Mouse (Mus musculus) hindbrain, embryonic 12.5 days (tissue): Measurements from ENCODE around the gene Mettl26. TPM values are rescaled to one million over a fixed set of nuclear protein-coding genes. Genes with fewer than 3 reads are reported as not detected.

Source experiments
- ATAC-seq: fragments of 200-750 bp; cut with Nextera tagmentation; 2 replicates; pipeline ENCODE4 v1.8.0; 2017; ENCODE audit warnings: moderate TSS enrichment; ENCODE audit not compliant: low FRiP score
- H3K27ac ChIP-seq: fragments of 300-500 bp; sonication (generic); 2 replicates; pipeline ENCODE4 v1.5.1; 2016; ENCODE audit warnings: mild to moderate bottlenecking
- H3K27me3 ChIP-seq: fragments of 300-500 bp; sonication (generic); 2 replicates; pipeline ENCODE4 v1.6.1; 2016; ENCODE audit warnings: mild to moderate bottlenecking
- H3K36me3 ChIP-seq: fragments of 300-500 bp; sonication (generic); 2 replicates; pipeline ENCODE4 v1.6.1; 2016; ENCODE audit warnings: mild to moderate bottlenecking
- H3K4me1 ChIP-seq: fragments of 300-500 bp; sonication (generic); 2 replicates; pipeline ENCODE4 v1.6.1; 2016
- H3K4me2 ChIP-seq: fragments of 300-500 bp; sonication (generic); replicated peaks from 2 replicates; pipeline ENCODE4 v1.6.1; 2016; ENCODE audit warnings: mild to moderate bottlenecking
- H3K4me3 ChIP-seq: fragments of 300-500 bp; sonication (generic); 2 replicates; pipeline ENCODE4 v1.5.1; 2016; ENCODE audit warnings: mild to moderate bottlenecking
- H3K9ac ChIP-seq: fragments of 300-500 bp; sonication (generic); 2 replicates; pipeline ENCODE4 v1.6.1; 2016; ENCODE audit warnings: mild to moderate bottlenecking, moderate library complexity
- H3K9me3 ChIP-seq: fragments of 300-500 bp; sonication (generic); replicated peaks from 2 replicates; pipeline ENCODE4 v1.6.1; 2016; ENCODE audit warnings: mild to moderate bottlenecking
- WGBS: fragments of 180-500 bp; shearing (Covaris S2); methylation state at CpG from one replicate; pipeline ENCODE4 v1.1.7; 2016; 5-methylcytosine and 5-hydroxymethylcytosine counted together
- polyA plus RNA-seq: library from polyadenylated mRNA; unstranded; fragments of >200 nt; fragmentation: Nextera tagmentation; extraction: Ambion mirVana; gene quantifications from 2 replicates; pipeline ENCODE4 v1.2.1, GENCODE M21; 2016

Gene Mettl26
- polyA plus RNA-seq, 1 experiment from 2014 or later = 53.2 TPM

DNA sequence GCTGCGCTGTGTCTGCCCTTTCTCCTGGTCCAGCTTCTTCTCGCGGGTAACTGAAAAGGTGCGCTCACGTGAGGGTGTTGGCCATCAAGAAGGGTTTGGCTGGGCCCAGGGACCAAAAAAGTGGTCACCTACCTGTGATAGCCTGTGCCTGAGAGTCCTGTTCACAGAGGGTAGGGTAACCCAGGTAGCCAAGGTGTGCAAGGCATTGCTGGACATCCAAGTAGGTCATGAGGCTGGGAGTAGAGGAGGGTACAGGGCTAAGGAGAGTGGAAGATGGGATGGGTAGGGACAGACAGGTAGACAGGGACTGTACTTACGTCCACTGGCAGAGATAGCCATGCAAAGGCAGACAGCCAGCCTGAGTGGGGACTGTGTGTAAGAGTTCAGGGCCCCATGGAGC, 34.4 kb upstream of the Mettl26 start:
- Histone ChIP-seq H3K4me1 (peaks cover 51% of the 10 kb centered on the region), H3K27me3 (no peaks in the 10 kb centered on the region), H3K9ac (no peak overlapping the region), H3K4me2 (no peak overlapping the region), H3K9me3 (no peaks in the 10 kb centered on the region), H3K36me3 (peaks cover 48% of the 10 kb centered on the region), H3K4me3 (no peak overlapping the region), H3K27ac (no peak overlapping the region)
- ATAC-seq = no peak
- WGBS = 96% methylated on average over 6 of the region's 6 CpGs

- Histone ChIP-seq H3K4me3 (no peak within 1 kb of the TSS), H3K4me2 (no peak within 1 kb of the TSS), H3K27ac (no peak within 1 kb of the TSS), H3K36me3 (peaks cover 56% of the 10 kb centered on the region), H3K9ac (no peak within 1 kb of the TSS), H3K9me3 (no peaks in the 10 kb centered on the region), H3K4me1 (peaks cover 44% of the 10 kb centered on the region), H3K27me3 (no peaks in the 10 kb centered on the region)
- no peak for ATAC-seq
- 95% methylated on average over 22 of the region's 22 CpGs for WGBS
Measured at GRCm38 (mm10) chr17:25841117-25841880, 33.6 kb upstream of the Mettl26 start, which contains the start of gene Gm20683. TSS of gene Gm20683 (minus strand) at chr17:25841763.

- Histone ChIP-seq H3K4me1 (peaks cover 32% of the 10 kb centered on the region), H3K9ac (no peak overlapping the region), H3K4me3 (no peak overlapping the region), H3K4me2 (no peak overlapping the region), H3K27ac (no peak overlapping the region), H3K36me3 (peaks cover 59% of the 10 kb centered on the region), H3K9me3 (no peaks in the 10 kb centered on the region), H3K27me3 (no peaks in the 10 kb centered on the region)
- WGBS = 83% methylated on average over 3 of the region's 3 CpGs
- ATAC-seq = no peak
Measured at GRCm38 (mm10) chr17:25842509-25842908, 32.4 kb upstream of the Mettl26 start.

GRCm38 (mm10) chr17:25843122-25843521, 31.8 kb upstream of the Mettl26 start:
- H3K4me3 ChIP-seq = peak overlapping the region; percentile 86
- no peak for ATAC-seq
- H3K9ac ChIP-seq = peak overlapping the region; percentile 88
- H3K27ac ChIP-seq = no peak overlapping the region
- H3K27me3 ChIP-seq = no peaks in the 10 kb centered on the region
- 97% methylated on average over 4 of the region's 4 CpGs for WGBS
- peak overlapping the region; percentile 88 for H3K4me2 ChIP-seq
- no peaks in the 10 kb centered on the region for H3K9me3 ChIP-seq
- H3K4me1 ChIP-seq = peaks cover 26% of the 10 kb centered on the region
- peaks cover 63% of the 10 kb centered on the region for H3K36me3 ChIP-seq

DNA sequence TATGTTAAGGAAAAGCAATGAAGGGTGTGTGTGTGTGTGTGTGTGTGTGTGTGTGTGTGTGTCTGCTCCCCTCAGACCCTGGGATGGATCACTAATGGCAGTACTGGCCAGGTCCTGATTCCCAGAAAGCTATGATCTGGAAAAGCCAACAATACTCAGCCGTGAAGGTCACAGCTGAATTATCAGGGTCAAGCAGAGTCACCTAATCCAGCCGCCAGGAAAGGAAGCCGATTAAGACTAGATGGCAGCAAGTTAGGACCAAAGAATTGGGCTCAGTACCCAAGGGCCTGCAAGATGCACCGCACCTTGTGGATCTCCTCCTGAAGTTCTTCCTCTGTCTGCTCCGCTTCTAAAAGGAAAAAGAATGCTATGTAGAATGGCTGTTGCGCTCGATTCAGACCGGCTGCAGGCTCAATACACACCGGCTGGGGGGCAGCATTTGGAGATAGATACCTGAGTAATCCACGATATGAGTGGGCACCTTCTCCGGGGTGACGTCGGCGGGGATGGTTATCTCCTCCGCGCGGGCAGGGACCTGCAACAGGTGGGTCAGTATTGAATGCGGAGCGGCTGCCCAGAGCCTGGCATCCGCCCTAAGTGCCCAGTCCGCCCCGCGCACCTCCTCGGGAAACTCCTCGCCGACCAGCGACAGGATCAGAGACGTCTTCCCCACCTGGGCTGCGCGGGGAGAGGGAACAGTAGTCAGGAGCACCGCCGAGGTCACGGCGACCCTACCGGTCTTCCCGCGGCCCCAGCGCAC, 31.1 kb upstream of the Mettl26 start:
- Histone ChIP-seq H3K4me2 (peak overlapping the region; percentile 88), H3K9ac (peak overlapping the region; percentile 88), H3K4me1 (peaks cover 20% of the 10 kb centered on the region), H3K4me3 (peak overlapping the region; percentile 86), H3K36me3 (peaks cover 65% of the 10 kb centered on the region), H3K27ac (peak overlapping the region; percentile 77), H3K27me3 (no peaks in the 10 kb centered on the region), H3K9me3 (no peaks in the 10 kb centered on the region)
- WGBS = 5% methylated on average over 38 of the region's 38 CpGs
- no peak; the same call in 1 of the 2 replicates for ATAC-seq

DNA sequence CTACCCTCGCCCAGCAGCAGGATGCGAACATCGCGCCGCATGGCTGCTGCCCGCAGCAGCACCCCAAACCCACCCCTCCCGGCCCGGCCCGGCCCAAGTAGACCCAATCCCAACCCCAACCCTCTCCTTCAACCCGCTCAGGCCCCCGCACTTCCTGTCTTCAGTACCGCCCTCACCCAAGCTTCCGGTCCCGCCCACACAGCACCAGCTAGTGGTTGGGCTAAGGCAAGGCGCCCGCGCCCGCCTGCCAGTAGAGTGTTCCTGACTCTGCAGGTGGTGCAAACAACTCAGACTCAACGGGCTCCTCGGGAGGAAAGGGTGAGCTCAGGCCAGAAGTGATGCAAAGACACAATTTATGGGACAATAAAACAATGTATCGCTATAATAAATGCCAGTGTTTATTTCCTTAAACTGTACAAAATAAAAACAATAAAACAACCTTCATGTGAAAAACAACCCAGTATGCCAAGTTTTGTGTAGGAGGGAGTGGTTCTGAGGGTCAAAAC, 30.4 kb upstream of the Mettl26 start, which contains the start of gene Rhot2:
Gene Rhot2 (minus strand): TSS at position 456 of the 506 bp plus-strand sequence.
- Histone ChIP-seq H3K27me3 (no peaks in the 10 kb centered on the region), H3K9me3 (no peaks in the 10 kb centered on the region), H3K27ac (peak within 1 kb of the TSS; percentile 77), H3K4me2 (peak within 1 kb of the TSS; percentile 88), H3K36me3 (peaks cover 62% of the 10 kb centered on the region), H3K4me1 (peaks cover 17% of the 10 kb centered on the region), H3K9ac (peak within 1 kb of the TSS; percentile 88), H3K4me3 (peak within 1 kb of the TSS; percentile 86)
- ATAC-seq = peak; percentile 90
- WGBS = under 1% methylated on average over 21 of the region's 21 CpGs

GRCm38 (mm10) chr17:25860229-25860628, 14.6 kb upstream of the Mettl26 start:
- Histone ChIP-seq H3K27me3 (no peaks in the 10 kb centered on the region), H3K4me1 (peaks cover 21% of the 10 kb centered on the region), H3K9ac (peak overlapping the region; percentile 85; the same call in 1 of the 2 replicates), H3K4me2 (peak overlapping the region; percentile 83), H3K4me3 (peak overlapping the region; percentile 68), H3K9me3 (no peaks in the 10 kb centered on the region), H3K36me3 (peaks cover 5% of the 10 kb centered on the region; the same call in 1 of the 2 replicates), H3K27ac (0 out of 2 replicates have a peak overlapping the region, but pooled peaks have one; percentile 7)
- no peak for ATAC-seq
- 90% methylated on average over 6 of the region's 6 CpGs for WGBS

GRCm38 (mm10) chr17:25860832-25861703, 13.8 kb upstream of the Mettl26 start, which contains the start of gene Wdr90:
TSS of gene Wdr90 (minus strand) at chr17:25861501.
- ATAC-seq = peak; percentile 91
- H3K27me3 ChIP-seq = no peaks in the 10 kb centered on the region
- H3K9ac ChIP-seq = peak within 1 kb of the TSS; percentile 85
- H3K4me1 ChIP-seq = peaks cover 21% of the 10 kb centered on the region
- peak within 1 kb of the TSS; percentile 83 for H3K4me2 ChIP-seq
- no peaks in the 10 kb centered on the region for H3K36me3 ChIP-seq
- no peaks in the 10 kb centered on the region for H3K9me3 ChIP-seq
- peak within 1 kb of the TSS; percentile 68 for H3K4me3 ChIP-seq
- WGBS = 4% methylated on average over 65 of the region's 65 CpGs
- peak within 1 kb of the TSS; percentile 87 for H3K27ac ChIP-seq

DNA sequence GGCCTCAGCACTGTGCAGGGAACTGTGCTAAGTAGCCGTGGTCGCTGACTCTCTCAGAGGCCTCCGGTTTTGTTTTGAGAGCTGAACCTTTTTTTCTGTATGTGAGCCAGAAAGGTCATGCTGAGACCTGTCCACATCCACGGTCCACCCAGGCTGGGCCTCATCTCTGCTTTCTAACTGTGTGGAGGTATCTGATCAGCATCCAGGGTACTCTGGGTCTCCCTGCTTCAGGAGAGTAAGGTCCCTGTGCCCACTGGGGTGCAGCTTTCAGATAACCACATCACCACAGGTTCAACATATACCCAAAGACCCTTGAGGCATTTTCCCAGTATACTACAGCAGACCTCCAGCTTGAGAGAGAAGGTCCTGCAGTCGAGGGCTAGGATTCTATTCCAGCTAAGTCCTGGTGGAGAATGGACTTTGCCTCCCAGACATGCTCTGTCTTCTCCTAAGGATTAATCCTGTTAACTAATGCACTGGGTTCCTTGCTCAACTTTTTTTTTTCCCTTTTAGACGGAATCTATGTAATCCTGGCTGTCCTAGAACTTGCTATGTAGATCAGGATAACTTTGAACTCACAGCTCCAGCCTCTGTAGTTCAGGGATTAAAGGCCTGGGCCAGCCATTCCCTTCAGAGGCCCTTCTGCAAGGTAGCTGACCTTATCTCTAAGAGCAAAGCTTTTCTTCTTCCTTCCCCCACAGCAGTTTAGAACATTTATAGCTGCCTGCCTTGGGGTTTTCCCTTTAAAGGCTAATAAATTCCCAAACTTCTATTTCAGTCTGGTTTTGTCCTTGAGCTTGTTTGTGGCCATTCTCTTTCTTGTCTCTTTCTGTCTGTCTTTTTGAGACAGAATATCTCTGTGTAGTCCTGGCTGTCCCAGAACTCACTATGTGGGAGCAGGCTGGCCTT, 12.9 kb upstream of the Mettl26 start:
- H3K9me3 ChIP-seq = no peaks in the 10 kb centered on the region
- WGBS = 16% methylated on average over 6 of the region's 6 CpGs
- no peaks in the 10 kb centered on the region for H3K36me3 ChIP-seq
- peak overlapping the region; percentile 87 for H3K27ac ChIP-seq
- H3K9ac ChIP-seq = peak overlapping the region; percentile 85
- H3K4me3 ChIP-seq = peak overlapping the region; percentile 68
- no peaks in the 10 kb centered on the region for H3K27me3 ChIP-seq
- H3K4me2 ChIP-seq = peak overlapping the region; percentile 83
- H3K4me1 ChIP-seq = peaks cover 21% of the 10 kb centered on the region
- peak; percentile 55 for ATAC-seq

DNA sequence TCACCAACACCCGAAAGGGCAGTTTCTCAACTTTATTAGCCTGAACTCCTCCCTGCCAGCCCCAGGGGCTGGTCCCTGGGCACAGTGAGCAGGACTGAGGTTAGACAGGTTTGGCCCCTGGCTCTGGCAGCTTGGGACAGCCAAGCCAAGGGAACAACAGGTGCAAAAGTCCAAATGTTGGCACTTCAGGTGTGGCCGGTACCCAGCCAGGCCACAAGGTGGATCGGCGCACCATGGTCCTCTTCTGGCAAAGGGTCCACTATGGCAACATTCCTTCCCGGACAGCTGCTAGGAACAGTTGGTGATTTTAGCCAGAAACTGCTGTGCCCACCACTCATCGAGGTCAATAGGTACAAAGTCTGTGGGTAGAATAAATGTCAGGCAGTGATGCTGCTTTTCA, 11.2 kb upstream of the Mettl26 start:
- H3K4me3 ChIP-seq = no peak overlapping the region
- H3K4me1 ChIP-seq = peaks cover 29% of the 10 kb centered on the region
- H3K27ac ChIP-seq = no peak overlapping the region

GRCm38 (mm10) chr17:25864311-25864710, 10.6 kb upstream of the Mettl26 start:
- Histone ChIP-seq H3K9me3 (no peaks in the 10 kb centered on the region), H3K4me3 (no peak overlapping the region), H3K9ac (no peak overlapping the region), H3K36me3 (no peaks in the 10 kb centered on the region), H3K4me2 (no peak overlapping the region), H3K27ac (no peak overlapping the region), H3K4me1 (peaks cover 31% of the 10 kb centered on the region), H3K27me3 (no peaks in the 10 kb centered on the region; the same call in 1 of the 2 replicates)
- no peak for ATAC-seq
- WGBS = 90% methylated on average over 14 of the region's 14 CpGs

More for the DNA sequence above, 11.2 kb upstream of the Mettl26 start:
- Histone ChIP-seq H3K36me3 (no peaks in the 10 kb centered on the region), H3K27me3 (no peaks in the 10 kb centered on the region; the same call in 1 of the 2 replicates), H3K9me3 (no peaks in the 10 kb centered on the region), H3K9ac (no peak overlapping the region), H3K4me2 (no peak overlapping the region)
- ATAC-seq = no peak
- 91% methylated on average over 6 of the region's 6 CpGs for WGBS
